Comparison of ENCODE assay signal across 8 mouse cellular contexts in the genomic region with DNA sequence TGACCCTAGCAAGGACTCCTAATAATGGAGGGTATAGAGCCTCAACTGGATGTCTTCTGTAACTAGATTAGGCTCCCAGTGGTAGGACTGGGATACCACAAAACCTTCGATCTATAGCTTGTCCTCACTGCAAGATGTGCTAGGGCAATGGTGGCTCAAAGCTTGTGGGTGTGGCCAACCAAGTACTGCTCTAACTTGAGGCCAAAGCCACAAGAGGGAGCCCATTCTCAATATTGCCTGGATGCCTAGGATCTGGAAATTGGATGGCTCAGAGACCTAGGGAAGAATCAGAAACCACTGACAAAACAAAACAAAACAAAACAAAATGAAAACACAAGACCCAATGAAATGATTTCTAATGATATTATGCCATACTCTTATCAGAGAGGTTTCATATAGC.
A peak's percentile ranks its signal among the peaks of the same experiment; 100 is the strongest.
DNase-seq lines count a peak whose midpoint lies in the region; ATAC-seq lines count a peak whose summit lies in the region.

No protein-coding gene starts in this region.

- no peak overlapping the region for H3K9ac ChIP-seq in kidney, embryonic 15.5 days
- H3K9ac ChIP-seq in kidney, embryonic 14.5 days (ENCODE audit: low read depth, low read length), result no peak overlapping the region

- H3K36me3 ChIP-seq in kidney, embryonic 15.5 days, result no peaks in the 10 kb centered on the region
- H3K36me3 ChIP-seq in kidney, embryonic 14.5 days (ENCODE audit: control insufficient read depth, insufficient read depth, low read length), result no peaks in the 10 kb centered on the region

- peak; percentile 0 for DNase-seq in cerebellum, adult 11 months
- DNase-seq in cerebellum, postnatal 25 days, result no peak
- DNase-seq in Muller cell, postnatal 12 days (ENCODE audit: inconsistent ontology term), result peak; percentile 6
- DNase-seq in kidney, postnatal 10 days, result peak; percentile 10
- DNase-seq in cerebellum, postnatal 4 days (ENCODE audit: low spot score in 2 of 2), result no peak

- H3K4me2 ChIP-seq in kidney, embryonic 15.5 days, result no peak overlapping the region
- H3K4me2 ChIP-seq in kidney, embryonic 14.5 days (replicated peaks; ENCODE audit: low read depth, low read length), result no peak overlapping the region

- no peaks in the 10 kb centered on the region for H3K4me1 ChIP-seq in kidney, embryonic 15.5 days
- H3K4me1 ChIP-seq in kidney, embryonic 14.5 days (ENCODE audit: control insufficient read depth, insufficient read depth, low read length), result no peaks in the 10 kb centered on the region

- 76% methylated on average over 1 of the region's 1 CpGs for WGBS in kidney, embryonic 15.5 days
- 82% methylated on average over 1 of the region's 1 CpGs for WGBS in kidney, embryonic 14.5 days

- ATAC-seq in kidney, embryonic 15.5 days (replicated peaks; ENCODE audit: low FRiP score), result 0 out of 2 replicates have a peak, but pooled peaks have one; percentile 66
- ATAC-seq in kidney, embryonic 14.5 days (ENCODE audit: low FRiP score, low TSS enrichment), result no peak; the same call in 1 of the 2 replicates
- no peak for ATAC-seq in monocyte, adult 5-6 weeks (replicated peaks; ENCODE audit: insufficient number of reproducible peaks, low FRiP score, low TSS enrichment, poor library complexity, severe bottlenecking)

- H3K4me3 ChIP-seq in kidney, embryonic 15.5 days (replicated peaks), result no peak overlapping the region
- H3K4me3 ChIP-seq in kidney, embryonic 14.5 days (ENCODE audit: low read length), result no peak overlapping the region

- H3K9me3 ChIP-seq in kidney, embryonic 15.5 days (replicated peaks), result no peaks in the 10 kb centered on the region
- no peaks in the 10 kb centered on the region for H3K9me3 ChIP-seq in kidney, embryonic 14.5 days (ENCODE audit: control insufficient read depth, low read length)

- no peak overlapping the region for H3K27ac ChIP-seq in kidney, embryonic 15.5 days
- no peak overlapping the region for H3K27ac ChIP-seq in kidney, embryonic 14.5 days (ENCODE audit: low read depth, low read length)

- no peaks in the 10 kb centered on the region for H3K27me3 ChIP-seq in kidney, embryonic 15.5 days
- H3K27me3 ChIP-seq in kidney, embryonic 14.5 days (ENCODE audit: control insufficient read depth, insufficient read depth, low read length), result no peaks in the 10 kb centered on the region

Comparison
In these comparisons a context has a peak if more than half of its experiments do, and no peak if none do; other contexts are left out.
1. DNase-seq: peak in cerebellum, adult 11 months (single experiment), Muller cell, postnatal 12 days (single experiment) and kidney, postnatal 10 days (single experiment); none in cerebellum, postnatal 25 days (0 of 2) and cerebellum, postnatal 4 days (0 of 2).